Mouse (Mus musculus) heart, embryonic 16.5 days (tissue): Measurements from ENCODE around the gene Hoxb5. TPM values are rescaled to one million over a fixed set of nuclear protein-coding genes. Genes with fewer than 3 reads are reported as not detected.

ENCODE experiments used
- ATAC-seq: fragments of 200-750 bp; cut with Nextera tagmentation; replicated peaks from 2 replicates; pipeline ENCODE4 v1.8.0; 2017; ENCODE audit warnings: moderate number of reproducible peaks; ENCODE audit not compliant: insufficient read depth, low FRiP score; ENCODE audit errors: extremely low read depth
- H3K27ac ChIP-seq: fragments of 300-500 bp; sonication (generic); 2 replicates; pipeline ENCODE4 v1.5.1; 2014; ENCODE audit warnings: mild to moderate bottlenecking, low read length, control low read depth, moderate library complexity
- H3K27me3 ChIP-seq: fragments of 300-500 bp; sonication (generic); 2 replicates; pipeline ENCODE4 v1.6.1; 2014; ENCODE audit warnings: low read length, mixed read lengths; ENCODE audit not compliant: control insufficient read depth, insufficient read depth
- H3K36me3 ChIP-seq: fragments of 300-500 bp; sonication (generic); 2 replicates; pipeline ENCODE4 v1.6.1; 2014; ENCODE audit not compliant: control insufficient read depth, insufficient read depth
- H3K4me1 ChIP-seq: fragments of 300-500 bp; sonication (generic); 2 replicates; pipeline ENCODE4 v1.6.1; 2014; ENCODE audit warnings: low read length, mixed read lengths; ENCODE audit not compliant: control insufficient read depth, insufficient read depth
- H3K4me2 ChIP-seq: fragments of 300-500 bp; sonication (generic); 2 replicates; pipeline ENCODE4 v1.6.1; 2014; ENCODE audit warnings: low read depth, mild to moderate bottlenecking, control low read depth, low read length
- H3K4me3 ChIP-seq: fragments of 300-500 bp; sonication (generic); 2 replicates; pipeline ENCODE4 v1.5.1; 2014; ENCODE audit warnings: mild to moderate bottlenecking, control low read depth, low read length
- H3K9ac ChIP-seq: fragments of 300-500 bp; sonication (generic); 2 replicates; pipeline ENCODE4 v1.6.1; 2014; ENCODE audit warnings: low read length, control low read depth
- H3K9me3 ChIP-seq: fragments of 300-500 bp; sonication (generic); replicated peaks from 2 replicates; pipeline ENCODE4 v1.6.1; 2016; ENCODE audit warnings: low read length; ENCODE audit not compliant: control insufficient read depth
- WGBS: fragments of 180-500 bp; shearing (Covaris S2); extraction: QIAGEN DNeasy Blood & Tissue Kit; methylation state at CpG from one replicate; pipeline ENCODE4 v1.1.7; 2014; 5-methylcytosine and 5-hydroxymethylcytosine counted together
- microRNA counts: library from miRNA; unstranded; fragments of <30 nt; microRNA quantifications from one replicate; lab custom pipeline; 2016
- microRNA-seq: library from miRNA; unstranded; fragments of <30 nt; microRNA quantifications from one replicate; pipeline ENCODE4, GENCODE M21; 2017
- polyA plus RNA-seq: library from polyadenylated mRNA; unstranded; fragments of >200 nt; fragmentation: Nextera tagmentation; extraction: Ambion mirVana; gene quantifications from 2 replicates; pipeline ENCODE4 v1.2.1, GENCODE M21; 2015

The Hoxb5 gene
- polyA plus RNA-seq, 1 experiment from 2014 or later: 0.76 TPM

DNA sequence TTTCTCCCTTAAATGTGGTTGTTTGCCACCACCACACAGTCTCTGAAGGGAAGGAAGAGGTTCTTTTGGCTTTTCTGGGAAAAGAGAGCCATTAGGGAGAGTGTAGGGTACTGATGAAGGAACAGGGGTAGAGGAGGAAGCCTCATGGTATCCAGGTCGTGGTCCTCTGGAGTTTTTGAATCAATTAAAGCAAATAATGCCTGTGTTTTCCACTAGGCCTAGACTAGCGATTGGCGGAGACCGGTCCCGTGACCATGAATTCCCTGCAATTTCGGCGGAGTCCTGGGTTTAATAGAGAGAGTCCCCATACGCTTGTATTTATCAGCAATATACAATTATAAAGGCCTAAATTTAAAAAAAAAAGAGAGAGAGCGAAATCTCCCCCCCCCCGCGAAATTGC is 48.2 kb downstream of the Hoxb5 start:
- Histone ChIP-seq H3K9ac (no peak overlapping the region), H3K4me3 (peak overlapping the region; percentile 53), H3K4me2 (peak overlapping the region; percentile 56; the same call in 1 of the 2 replicates), H3K36me3 (no peaks in the 10 kb centered on the region), H3K27ac (peak overlapping the region; percentile 15; the same call in 1 of the 2 replicates), H3K4me1 (no peaks in the 10 kb centered on the region), H3K27me3 (peaks cover 83% of the 10 kb centered on the region), H3K9me3 (no peaks in the 10 kb centered on the region)
- ATAC-seq: no peak
- WGBS: 22% methylated on average over 11 of the region's 11 CpGs

GRCm38 (mm10) chr11:96351831-96352230 is 48.7 kb downstream of the Hoxb5 start:
- WGBS: 4% methylated on average over 22 of the region's 22 CpGs
- Histone ChIP-seq H3K4me1 (no peaks in the 10 kb centered on the region), H3K27me3 (peaks cover 82% of the 10 kb centered on the region), H3K4me2 (peak overlapping the region; percentile 56), H3K27ac (peak overlapping the region; percentile 44), H3K36me3 (no peaks in the 10 kb centered on the region), H3K4me3 (peak overlapping the region; percentile 53), H3K9ac (peak overlapping the region; percentile 64), H3K9me3 (no peaks in the 10 kb centered on the region)
- no peak for ATAC-seq

GRCm38 (mm10) chr11:96352691-96353521 is 49.8 kb downstream of the Hoxb5 start:
- under 1% methylated on average over 75 of the region's 75 CpGs for WGBS
- Histone ChIP-seq H3K9me3 (no peaks in the 10 kb centered on the region), H3K9ac (peak overlapping the region; percentile 64), H3K36me3 (no peaks in the 10 kb centered on the region), H3K4me3 (peak overlapping the region; percentile 53), H3K4me1 (no peaks in the 10 kb centered on the region), H3K27ac (peak overlapping the region; percentile 44), H3K4me2 (peak overlapping the region; percentile 56), H3K27me3 (peaks cover 84% of the 10 kb centered on the region)
- ATAC-seq: peak; percentile 41; the same call in 1 of the 2 replicates

DNA sequence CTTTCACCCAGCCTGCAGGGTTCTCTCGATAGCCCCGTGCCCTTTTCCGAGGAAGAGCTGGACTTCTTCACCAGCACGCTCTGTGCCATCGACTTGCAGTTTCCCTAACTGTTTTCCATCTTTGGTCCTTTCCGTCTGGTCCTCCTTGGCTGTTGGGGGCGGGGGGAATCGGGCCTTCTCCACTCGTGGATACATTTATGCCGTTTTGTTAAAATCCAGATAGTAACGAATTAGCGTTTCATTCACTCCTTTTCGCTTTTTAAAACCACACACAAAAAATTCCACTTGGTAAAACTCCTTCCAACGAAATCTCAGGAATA is 50.3 kb downstream of the Hoxb5 start:
- H3K9me3 ChIP-seq: no peaks in the 10 kb centered on the region
- H3K36me3 ChIP-seq: no peaks in the 10 kb centered on the region
- H3K4me3 ChIP-seq: peak overlapping the region; percentile 53
- peaks cover 78% of the 10 kb centered on the region for H3K27me3 ChIP-seq
- WGBS: 3% methylated on average over 14 of the region's 14 CpGs
- ATAC-seq: no peak
- H3K9ac ChIP-seq: peak overlapping the region; percentile 64
- peak overlapping the region; percentile 44 for H3K27ac ChIP-seq
- peak overlapping the region; percentile 56 for H3K4me2 ChIP-seq
- H3K4me1 ChIP-seq: no peaks in the 10 kb centered on the region

DNA sequence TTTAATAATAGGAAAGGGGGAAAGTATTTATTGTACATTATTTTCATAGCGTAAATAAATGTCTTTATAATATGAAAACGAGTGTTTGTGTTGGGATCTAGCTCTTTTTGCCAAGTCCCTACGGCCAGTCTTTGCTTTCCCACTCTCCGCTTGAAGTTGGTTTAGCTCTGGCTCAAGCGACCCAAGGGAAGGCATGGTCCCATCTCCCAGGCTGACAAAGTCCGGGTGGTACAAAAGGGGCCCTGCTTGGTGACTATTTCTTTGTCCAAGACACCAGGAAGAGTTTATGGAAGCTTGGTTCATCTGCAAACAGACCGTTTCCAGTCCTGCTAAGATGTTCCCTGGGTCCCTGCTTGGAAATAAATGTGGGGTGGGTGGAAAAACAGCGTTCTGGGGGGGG is 50.8 kb downstream of the Hoxb5 start:
- no peaks in the 10 kb centered on the region for H3K9me3 ChIP-seq
- H3K9ac ChIP-seq: no peak overlapping the region
- WGBS: 26% methylated on average over 8 of the region's 8 CpGs
- no peak overlapping the region for H3K27ac ChIP-seq
- H3K4me3 ChIP-seq: peak overlapping the region; percentile 7
- H3K4me1 ChIP-seq: no peaks in the 10 kb centered on the region
- H3K27me3 ChIP-seq: peaks cover 74% of the 10 kb centered on the region
- no peaks in the 10 kb centered on the region for H3K36me3 ChIP-seq
- peak overlapping the region; percentile 49 for H3K4me2 ChIP-seq
- no peak for ATAC-seq

GRCm38 (mm10) chr11:96354376-96354775 is 51.2 kb downstream of the Hoxb5 start:
- peaks cover 69% of the 10 kb centered on the region for H3K27me3 ChIP-seq
- WGBS: 3% methylated on average over 25 of the region's 25 CpGs

GRCm38 (mm10) chr11:96354801-96355311 is 51.7 kb downstream of the Hoxb5 start:
- H3K27ac ChIP-seq: no peak overlapping the region
- 18% methylated on average over 9 of the region's 9 CpGs for WGBS

More at GRCm38 (mm10) chr11:96354376-96354775, 51.2 kb downstream of the Hoxb5 start:
- Histone ChIP-seq H3K9me3 (no peaks in the 10 kb centered on the region), H3K27ac (no peak overlapping the region), H3K36me3 (no peaks in the 10 kb centered on the region), H3K9ac (no peak overlapping the region), H3K4me1 (no peaks in the 10 kb centered on the region), H3K4me3 (peak overlapping the region; percentile 7), H3K4me2 (peak overlapping the region; percentile 49)
- no peak for ATAC-seq

More at GRCm38 (mm10) chr11:96354801-96355311, 51.7 kb downstream of the Hoxb5 start:
- H3K36me3 ChIP-seq: no peaks in the 10 kb centered on the region
- peak overlapping the region; percentile 49 for H3K4me2 ChIP-seq
- no peak overlapping the region for H3K9ac ChIP-seq
- no peaks in the 10 kb centered on the region for H3K4me1 ChIP-seq
- H3K4me3 ChIP-seq: peak overlapping the region; percentile 7
- no peaks in the 10 kb centered on the region for H3K9me3 ChIP-seq
- ATAC-seq: no peak
- H3K27me3 ChIP-seq: peaks cover 64% of the 10 kb centered on the region

MicroRNAs encoded within 50 kb of the gene (microRNA counts, 519-probe panel; counts per million panel counts)
- 2,586 counts per million, percentile 64 among the panel's probes with 10 or more counts for microRNA mmu-miR-10a (lab: Ali Mortazavi, UCI)
- microRNA mmu-miR-196a (lab: Ali Mortazavi, UCI): 1,113 counts per million, percentile 5 among the panel's probes with 10 or more counts

Small RNAs within 50 kb of the gene (microRNA-seq; reads per million reads assigned to microRNA genes)
- 4,802 reads per million, percentile 92 among the genes with 10 or more reads in this experiment for gene Mir10a
- not detected for gene Mir196a-1

Other genes starting within 250 kb of the Hoxb5 start
- 29.1 and 31.4 TPM in 2 replicates for gene Ube2z, start 237.9 kb upstream of the Hoxb5 start, polyA plus RNA-seq
- gene Atp5g1, start 227.7 kb upstream of the Hoxb5 start, polyA plus RNA-seq: 2,218 and 2,299 TPM in 2 replicates
- gene Calcoco2, start 191.4 kb upstream of the Hoxb5 start, polyA plus RNA-seq: 0.11 TPM in 1 of 2 replicates, not detected in the other
- gene Ttll6, start 169.6 kb upstream of the Hoxb5 start, polyA plus RNA-seq: 0.13 and 0.24 TPM in 2 replicates
- 0.08 TPM in 1 of 2 replicates, not detected in the other for gene Hoxb13, start 109.0 kb upstream of the Hoxb5 start, polyA plus RNA-seq
- gene Hoxb9, start 31.9 kb upstream of the Hoxb5 start, polyA plus RNA-seq: 0.10 TPM in 1 of 2 replicates, not detected in the other
- not detected in 2 replicates for gene Hoxb8, start 21.4 kb upstream of the Hoxb5 start, polyA plus RNA-seq
- gene Hoxb7, start 16.7 kb upstream of the Hoxb5 start, polyA plus RNA-seq: 0.31 and 0.43 TPM in 2 replicates
- 0.51 TPM in 1 of 2 replicates, not detected in the other for gene Hoxb6, start 10.9 kb upstream of the Hoxb5 start, polyA plus RNA-seq
- gene Hoxb4, start 14.9 kb downstream of the Hoxb5 start, polyA plus RNA-seq: 0.28 and 0.32 TPM in 2 replicates
- gene Hoxb3, start 20.0 kb downstream of the Hoxb5 start, polyA plus RNA-seq: 0.24 and 0.79 TPM in 2 replicates
- 2.5 and 3.1 TPM in 2 replicates for gene Hoxb2, start 47.2 kb downstream of the Hoxb5 start, polyA plus RNA-seq
- 0.07 TPM in 1 of 2 replicates, not detected in the other for gene Hoxb1, start 62.4 kb downstream of the Hoxb5 start, polyA plus RNA-seq
- 9.3 and 27.8 TPM in 2 replicates for gene Skap1, start 161.3 kb downstream of the Hoxb5 start, polyA plus RNA-seq